Mouse (Mus musculus) myocyte (in vitro differentiated cells): ENCODE results near the gene Thumpd3.

Experiments used
- CEBPB ChIP-seq: IDR thresholded peaks from 2 replicates; pipeline ENCODE4 v1.6.1; 2011; ENCODE audit warnings: mild to moderate bottlenecking, moderate library complexity; ENCODE audit not compliant: poor library complexity, insufficient read depth, severe bottlenecking
- E2F4 ChIP-seq: IDR thresholded peaks from one replicate; pipeline ENCODE4 v1.6.1; 2011; ENCODE audit warnings: mild to moderate bottlenecking, control low read depth, moderate library complexity; ENCODE audit not compliant: insufficient read depth
- MAX ChIP-seq: IDR thresholded peaks from one replicate; pipeline ENCODE4 v1.6.1; 2011; ENCODE audit warnings: low read depth, mild to moderate bottlenecking, control low read depth
- POLR2A ChIP-seq: IDR thresholded peaks from one replicate; pipeline ENCODE4 v1.6.1; 2011; ENCODE audit warnings: low read depth, mild to moderate bottlenecking, control low read depth, moderate library complexity; ENCODE audit not compliant: insufficient read length
- POLR2AphosphoS2 ChIP-seq: IDR thresholded peaks from one replicate; pipeline ENCODE4 v1.6.1; 2011; ENCODE audit warnings: low read depth, control low read depth; ENCODE audit not compliant: insufficient read length
- REST ChIP-seq: IDR thresholded peaks from one replicate; pipeline ENCODE4 v1.6.1; 2011; ENCODE audit warnings: mild to moderate bottlenecking, control low read depth, moderate library complexity; ENCODE audit not compliant: insufficient read depth, insufficient read length
- SRF ChIP-seq: IDR thresholded peaks from one replicate; pipeline ENCODE4 v1.6.1; 2011; ENCODE audit warnings: low read depth; ENCODE audit not compliant: control insufficient read depth, insufficient read length
- TCF12 ChIP-seq: IDR thresholded peaks from one replicate; pipeline ENCODE4 v1.6.1; 2011; ENCODE audit warnings: mild to moderate bottlenecking, control low read depth; ENCODE audit not compliant: poor library complexity, insufficient read depth, severe bottlenecking
- USF1 ChIP-seq: IDR thresholded peaks from one replicate; pipeline ENCODE4 v1.6.1; 2011; ENCODE audit warnings: low read depth, mild to moderate bottlenecking, control low read depth, moderate library complexity

GRCm38 (mm10) chr6:113075261-113075660 lies 29.2 kb downstream of the Thumpd3 start:
- TF ChIP-seq POLR2AphosphoS2 (no peak), E2F4 (no peak), REST (no peak), CEBPB (no peak), POLR2A (no peak), TCF12 (no peak), MAX (no peak), SRF (no peak), USF1 (no peak)
